8 mouse cellular contexts compared by ENCODE assay signal in genomic region chr16:17928087-17928580, GRCm38 (mm10). TPM values are rescaled to one million over a fixed set of nuclear protein-coding genes. Genes with fewer than 3 reads are reported as not detected.
DNase-seq lines count a peak whose midpoint lies in the region; ATAC-seq and TF ChIP-seq lines count a peak whose summit lies in the region.

Gene Slc25a1 (minus strand): TSS chr16:17928219.

- no peaks in the 10 kb centered on the region for H3K9me3 ChIP-seq in MEL (replicated peaks; ENCODE audit: insufficient read depth, low read length)
- H3K9me3 ChIP-seq in forebrain, postnatal 0 days (ENCODE audit: low read length) = no peaks in the 10 kb centered on the region
- H3K9me3 ChIP-seq in liver, embryonic 15.5 days (replicated peaks) = no peaks in the 10 kb centered on the region
- no peaks in the 10 kb centered on the region for H3K9me3 ChIP-seq in neural tube, embryonic 12.5 days

- H3K4me2 ChIP-seq in forebrain, postnatal 0 days (ENCODE audit: low read depth) = peak within 1 kb of the TSS; percentile 95
- peak within 1 kb of the TSS; percentile 100 for H3K4me2 ChIP-seq in liver, embryonic 15.5 days
- H3K4me2 ChIP-seq in neural tube, embryonic 12.5 days (replicated peaks) = peak within 1 kb of the TSS; percentile 94

- peak; percentile 95 for DNase-seq in MEL (ENCODE audit: low read depth, low spot score)
- DNase-seq in cerebellum, adult 8-10 months = peak; percentile 69
- peak; percentile 83 for DNase-seq in forebrain, postnatal 0 days
- DNase-seq in heart, postnatal 25 days (ENCODE audit: low spot score) = peak; percentile 63
- no peak for DNase-seq in large intestine, adult 2 months (ENCODE audit: low read depth, low spot score)
- peak; percentile 90 for DNase-seq in testis, postnatal 10 days (ENCODE audit: low spot score)

- peak within 1 kb of the TSS; percentile 96 for H3K27ac ChIP-seq in MEL (ENCODE audit: control insufficient read depth, low read depth, low read length)
- peak within 1 kb of the TSS; percentile 88 for H3K27ac ChIP-seq in forebrain, postnatal 0 days (ENCODE audit: low read depth, low read length)
- peak within 1 kb of the TSS; percentile 92 for H3K27ac ChIP-seq in liver, embryonic 15.5 days (replicated peaks)
- H3K27ac ChIP-seq in neural tube, embryonic 12.5 days = peak within 1 kb of the TSS; percentile 59

- TF ChIP-seq POLR2A in MEL (IDR thresholded peaks at IDR 0.05; ENCODE audit: control insufficient read depth in 1 of 2, insufficient read depth in 1 of 2, low read depth in 1 of 2, low read length in 2 of 2, poor library complexity in 1 of 2) = peak; percentile 14 to 94

- no peak for TF ChIP-seq RAD21 in MEL (IDR thresholded peaks at IDR 0.05; ENCODE audit: low read depth, low read length)

- peaks cover 9% of the 10 kb centered on the region for H3K79me2 ChIP-seq in MEL (ENCODE audit: control insufficient read depth, insufficient read depth, low read length, poor library complexity)

- H3K9ac ChIP-seq in MEL (ENCODE audit: control insufficient read depth, low read depth, low read length, poor library complexity, severe bottlenecking) = peak within 1 kb of the TSS; percentile 86
- H3K9ac ChIP-seq in forebrain, postnatal 0 days = peak within 1 kb of the TSS; percentile 87
- H3K9ac ChIP-seq in liver, embryonic 15.5 days = peak within 1 kb of the TSS; percentile 83
- peak within 1 kb of the TSS; percentile 85 for H3K9ac ChIP-seq in neural tube, embryonic 12.5 days

- peak; percentile 67 for ATAC-seq in forebrain, postnatal 0 days
- peak; percentile 84 for ATAC-seq in liver, embryonic 15.5 days (ENCODE audit: insufficient read depth)
- peak; percentile 82 for ATAC-seq in neural tube, embryonic 12.5 days (ENCODE audit: low FRiP score, low read depth)

- intact Hi-C loops in heart, postnatal 25 days (cut with DNase I) = loop anchor here (5.0 to 10.0 kb wide), 3 partner anchors 59 to 307 kb away; partner anchors contain the start of gene Zdhhc8

- no peak for TF ChIP-seq CTCF in MEL (IDR thresholded peaks at IDR 0.05 in 2 of 3, conservative IDR thresholded peaks at IDR 0.05 in 1 of 3; ENCODE audit: control insufficient read depth in 1 of 3, insufficient read depth in 1 of 3, low read depth in 2 of 3, low read length in 3 of 3, poor library complexity in 1 of 3, severe bottlenecking in 1 of 3)
- no peak for TF ChIP-seq CTCF in forebrain, postnatal 0 days (IDR thresholded peaks at IDR 0.05; ENCODE audit: low read depth)

- peak within 1 kb of the TSS; percentile 71 to 80 for H3K4me3 ChIP-seq in MEL (ENCODE audit: control insufficient read depth in 1 of 2, insufficient read depth in 1 of 2, low read depth in 2 of 2, low read length in 2 of 2)
- peak within 1 kb of the TSS; percentile 88 for H3K4me3 ChIP-seq in forebrain, postnatal 0 days (ENCODE audit: low read depth, low read length)
- peak within 1 kb of the TSS; percentile 91 for H3K4me3 ChIP-seq in liver, embryonic 15.5 days (replicated peaks)
- H3K4me3 ChIP-seq in neural tube, embryonic 12.5 days = peak within 1 kb of the TSS; percentile 63

- WGBS in forebrain, postnatal 0 days = 0% methylated on average over 46 of the region's 47 CpGs
- WGBS in large intestine, adult 2 months = under 1% methylated on average over 46 of the region's 47 CpGs
- WGBS in liver, embryonic 15.5 days (ENCODE audit: insufficient replicate concordance) = under 1% methylated on average over 47 of the region's 47 CpGs
- WGBS in neural tube, embryonic 12.5 days = under 1% methylated on average over 47 of the region's 47 CpGs

- H3K27me3 ChIP-seq in MEL (ENCODE audit: control insufficient read depth in 1 of 2, insufficient read depth in 2 of 2, low read length in 2 of 2) = no peaks in the 10 kb centered on the region
- H3K27me3 ChIP-seq in forebrain, postnatal 0 days (ENCODE audit: insufficient read depth, low read length) = no peaks in the 10 kb centered on the region
- no peaks in the 10 kb centered on the region for H3K27me3 ChIP-seq in liver, embryonic 15.5 days
- no peaks in the 10 kb centered on the region for H3K27me3 ChIP-seq in neural tube, embryonic 12.5 days (replicated peaks)

- peaks cover 6 to 20% of the 10 kb centered on the region in 2 experiments for H3K4me1 ChIP-seq in MEL (ENCODE audit: control insufficient read depth in 1 of 2, insufficient read depth in 2 of 2, low read length in 2 of 2)
- H3K4me1 ChIP-seq in forebrain, postnatal 0 days (ENCODE audit: insufficient read depth) = peaks cover 7% of the 10 kb centered on the region; the same call in 1 of the 2 replicates
- peaks cover 50% of the 10 kb centered on the region for H3K4me1 ChIP-seq in liver, embryonic 15.5 days (replicated peaks)
- peaks cover 17% of the 10 kb centered on the region for H3K4me1 ChIP-seq in neural tube, embryonic 12.5 days

- TF ChIP-seq EP300 in MEL (IDR thresholded peaks at IDR 0.05; ENCODE audit: low read depth in 1 of 2, low read length in 2 of 2) = no peak

- H3K36me3 ChIP-seq in MEL (ENCODE audit: control insufficient read depth in 1 of 2, insufficient read depth in 2 of 2, low read length in 2 of 2) = peaks cover 0 to 8% of the 10 kb centered on the region in 2 experiments; a peak in 2 of 4 replicates
- H3K36me3 ChIP-seq in forebrain, postnatal 0 days (ENCODE audit: insufficient read depth) = peaks cover 18% of the 10 kb centered on the region
- H3K36me3 ChIP-seq in liver, embryonic 15.5 days (replicated peaks) = peaks cover 15% of the 10 kb centered on the region
- peaks cover 20% of the 10 kb centered on the region for H3K36me3 ChIP-seq in neural tube, embryonic 12.5 days

TF ChIP-seq in MEL, 35 proteins besides CTCF, POLR2A, EP300 and RAD21:
- TF ChIP-seq TAL1 (IDR thresholded peaks at IDR 0.05; ENCODE audit: low read length) (no peak), ZMIZ1 (IDR thresholded peaks at IDR 0.05; ENCODE audit: low read depth, low read length) (peak; percentile 15; the same call in 1 of the 2 replicates), JUND (IDR thresholded peaks at IDR 0.05; ENCODE audit: low read depth, low read length) (no peak), MAZ (IDR thresholded peaks at IDR 0.05; ENCODE audit: low read depth, low read length) (no peak; the same call in 1 of the 2 replicates), TBP (IDR thresholded peaks at IDR 0.05; ENCODE audit: low read depth, low read length) (0 out of 2 replicates have a peak, but pooled peaks have one; percentile 5), NRF1 (IDR thresholded peaks at IDR 0.05; ENCODE audit: insufficient read depth, low read depth, low read length, poor library complexity, severe bottlenecking) (peak; percentile 46; the same call in 1 of the 2 replicates), POLR2AphosphoS5 (IDR thresholded peaks at IDR 0.05; ENCODE audit: borderline replicate concordance, low read depth, low read length) (no peak), UBTF (IDR thresholded peaks at IDR 0.05; ENCODE audit: borderline replicate concordance, insufficient read depth, low read depth, low read length) (0 out of 2 replicates have a peak, but pooled peaks have one; percentile 36), SMC3 (IDR thresholded peaks at IDR 0.05; ENCODE audit: low read depth, low read length) (no peak), GABPA (IDR thresholded peaks at IDR 0.05; ENCODE audit: low read depth, low read length) (no peak), HCFC1 (IDR thresholded peaks at IDR 0.05; ENCODE audit: low read depth, low read length) (0 out of 2 replicates have a peak, but pooled peaks have one; percentile 8), E2F4 (IDR thresholded peaks at IDR 0.05; ENCODE audit: borderline replicate concordance, low read depth, low read length) (peak; percentile 38; the same call in 1 of the 2 replicates), POLR2AphosphoS2 (IDR thresholded peaks at IDR 0.05; ENCODE audit: low read length) (peak; percentile 90), ZC3H11A (IDR thresholded peaks at IDR 0.05; ENCODE audit: low read depth, low read length) (no peak), MAX (IDR thresholded peaks at IDR 0.05; ENCODE audit: low read length) (peak; percentile 95), NELFE (IDR thresholded peaks at IDR 0.05; ENCODE audit: low read depth, low read length) (peak; percentile 80), MYC (IDR thresholded peaks at IDR 0.05; ENCODE audit: low read depth, low read length) (peak; percentile 97), SIN3A (IDR thresholded peaks at IDR 0.05; ENCODE audit: low read length) (0 out of 2 replicates have a peak, but pooled peaks have one; percentile 4), ETS1 (IDR thresholded peaks at IDR 0.05; ENCODE audit: low read depth, low read length) (no peak), USF1 (IDR thresholded peaks at IDR 0.05; ENCODE audit: low read depth, low read length) (peak; percentile 63), BHLHE40 (IDR thresholded peaks at IDR 0.05; ENCODE audit: borderline replicate concordance, low read depth, low read length) (peak; percentile 70), TCF12 (IDR thresholded peaks at IDR 0.05; ENCODE audit: low read depth, low read length) (peak; percentile 18; the same call in 1 of the 2 replicates), ELF1 (IDR thresholded peaks at IDR 0.05; ENCODE audit: low read depth, low read length) (no peak), CHD2 (IDR thresholded peaks at IDR 0.05; ENCODE audit: low read length) (no peak), USF2 (IDR thresholded peaks at IDR 0.05; ENCODE audit: borderline replicate concordance in 1 of 2, insufficient read depth in 1 of 2, low read depth in 1 of 2, low read length in 2 of 2) (no peak), MXI1 (IDR thresholded peaks at IDR 0.05; ENCODE audit: low read depth, low read length) (peak; percentile 98), CHD1 (IDR thresholded peaks at IDR 0.05; ENCODE audit: low read depth, low read length) (peak; percentile 80; the same call in 1 of the 2 replicates), MYB (IDR thresholded peaks at IDR 0.05; ENCODE audit: low read depth, low read length) (no peak), MAFK (IDR thresholded peaks at IDR 0.05; ENCODE audit: borderline replicate concordance, low read depth, low read length) (no peak)

RNA-seq across cellular contexts. Expression of gene Slc25a1, which starts in this region (rescaled TPM):
- total RNA-seq in MEL (2012; rRNA removed) = 102 and 114 TPM in 2 replicates
- 100 to 1,000 TPM in 1 of 2 experiments, not detected in 1; 184 TPM for polyA plus RNA-seq in MEL (2012; ENCODE audit: insufficient read depth in 1 of 2, insufficient read length in 2 of 2, low read depth in 1 of 2, low replicate concordance in 2 of 2, missing spikeins in 1 of 2)
- 150 and 158 TPM in 2 replicates for total RNA-seq in forebrain, postnatal 0 days (2014; rRNA removed)
- polyA plus RNA-seq in forebrain, postnatal 0 days (2015; fragmentation: Nextera tagmentation; extraction: Ambion mirVana) = 143 and 146 TPM in 2 replicates
- total RNA-seq in heart, postnatal 25 days (2021) = 10 to 100 TPM in 1 of 2 experiments, 1 to 10 TPM in 1; 7.1 to 14.8 TPM
- polyA plus RNA-seq in large intestine, adult 2 months (2012; rRNA removed) = 191 and 199 TPM in 2 replicates
- 63.1 and 69.7 TPM in 2 replicates for polyA plus RNA-seq in liver, embryonic 15.5 days (2015; fragmentation: Nextera tagmentation; extraction: Ambion mirVana)
- polyA plus RNA-seq in neural tube, embryonic 12.5 days (2016; fragmentation: Nextera tagmentation; extraction: Ambion mirVana) = 156 and 162 TPM in 2 replicates
